ENCODE assay signal across 16 mouse cellular contexts in the genomic region with DNA sequence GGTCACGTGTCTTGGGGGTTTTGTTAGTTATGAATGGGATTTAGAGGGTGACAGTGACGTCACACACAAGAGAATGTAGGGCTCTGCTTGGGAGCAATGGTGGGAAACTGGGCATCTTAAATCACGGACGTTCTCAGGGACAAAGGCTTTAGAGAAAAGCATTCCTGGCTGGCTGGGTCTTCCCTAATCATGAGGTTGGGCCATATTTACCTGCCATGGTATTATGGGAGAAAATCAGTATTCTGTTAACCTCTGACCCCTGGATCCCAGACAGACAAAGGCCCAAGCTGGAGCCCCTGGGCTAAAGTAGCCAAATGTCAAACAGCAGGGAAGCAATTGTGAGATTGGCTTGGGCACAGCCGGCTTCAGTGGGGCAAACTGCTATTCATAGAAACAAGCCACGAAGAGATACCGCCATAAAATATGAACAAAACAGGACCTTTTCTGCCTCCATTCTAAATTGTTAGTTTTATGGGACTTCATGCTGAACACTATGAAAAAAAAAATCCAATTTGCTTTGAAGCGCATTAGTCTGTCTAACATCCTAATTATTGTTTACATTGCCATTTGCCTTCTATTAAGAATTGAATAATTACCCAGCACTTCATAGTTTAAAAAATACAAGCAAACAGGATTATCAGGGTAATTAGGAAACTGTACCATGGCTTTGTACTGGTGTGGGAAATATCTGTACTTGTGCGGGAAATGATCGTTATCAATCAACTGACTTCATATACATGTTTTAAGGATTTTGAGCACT. TPM values are rescaled to one million over a fixed set of nuclear protein-coding genes. Genes with fewer than 3 reads are reported as not detected.
DNase-seq lines count a peak whose midpoint lies in the region; ATAC-seq and TF ChIP-seq lines count a peak whose summit lies in the region.
"Had no signal": no experiment of that assay in that cellular context is flagged by ENCODE, and none has a peak within 500 bp of the region (broad histone marks: within the 10 kb centered on the region; RNA-seq: fewer than 3 reads in every experiment).

No protein-coding gene starts in this region.

- 0 out of 2 replicates have a peak, but pooled peaks have one; percentile 27 for ATAC-seq in intestine, embryonic 14.5 days (replicated peaks; ENCODE audit: low FRiP score, low TSS enrichment, low read depth)
- no peak for ATAC-seq in intestine, embryonic 16.5 days
- ATAC-seq in forebrain, embryonic 11.5 days (replicated peaks; ENCODE audit: low FRiP score), result peak; percentile 48; the same call in 1 of the 2 replicates
- no peak for ATAC-seq in hindbrain, postnatal 0 days
- ATAC-seq in neural tube, embryonic 13.5 days (ENCODE audit: low read depth), result no peak

- WGBS in intestine, embryonic 14.5 days, result 53% methylated on average over 10 of the region's 10 CpGs
- 58% methylated on average over 10 of the region's 10 CpGs for WGBS in intestine, embryonic 16.5 days
- 6% methylated on average over 10 of the region's 10 CpGs for WGBS in forebrain, embryonic 11.5 days
- 36% methylated on average over 10 of the region's 10 CpGs for WGBS in hindbrain, postnatal 0 days
- WGBS in neural tube, embryonic 13.5 days, result 11% methylated on average over 10 of the region's 10 CpGs
- 77% methylated on average over 10 of the region's 10 CpGs for WGBS in heart, adult 2 months

- H3K4me2 ChIP-seq in intestine, embryonic 14.5 days (ENCODE audit: low read length), result no peak overlapping the region
- no peak overlapping the region for H3K4me2 ChIP-seq in intestine, embryonic 16.5 days (ENCODE audit: low read depth, low read length)
- H3K4me2 ChIP-seq in forebrain, embryonic 11.5 days (ENCODE audit: low read depth, low read length, severe bottlenecking), result 0 out of 2 replicates have a peak overlapping the region, but pooled peaks have one; percentile 31
- peak overlapping the region; percentile 6; the same call in 1 of the 2 replicates for H3K4me2 ChIP-seq in hindbrain, postnatal 0 days (ENCODE audit: low read depth, low read length)
- H3K4me2 ChIP-seq in neural tube, embryonic 13.5 days, result peak overlapping the region; percentile 27
- H3K4me2 ChIP-seq: embryonic facial prominence, embryonic 12.5 days had no signal

- H3K27ac ChIP-seq in intestine, embryonic 14.5 days (ENCODE audit: low read depth), result no peak overlapping the region
- no peak overlapping the region for H3K27ac ChIP-seq in intestine, embryonic 16.5 days (ENCODE audit: low read length)
- peak overlapping the region; percentile 32; the same call in 1 of the 2 replicates for H3K27ac ChIP-seq in forebrain, embryonic 11.5 days (ENCODE audit: low read depth, low read length)
- no peak overlapping the region for H3K27ac ChIP-seq in hindbrain, postnatal 0 days
- H3K27ac ChIP-seq in neural tube, embryonic 13.5 days (replicated peaks), result peak overlapping the region; percentile 23; the same call in 1 of the 2 replicates
- no peak overlapping the region for H3K27ac ChIP-seq in heart, adult 2 months
- H3K27ac ChIP-seq: embryonic facial prominence, embryonic 12.5 days; macrophage had no signal

- no peak for TF ChIP-seq EP300 in heart, adult 2 months (IDR thresholded peaks at IDR 0.05; ENCODE audit: insufficient read depth, low read depth, low read length)

- intact Hi-C loops in heart, adult 2 months (cut with DNase I), result no loop called here

- TF ChIP-seq POLR2A in heart, adult 2 months (IDR thresholded peaks at IDR 0.05; ENCODE audit: insufficient read depth, low read depth, low read length), result no peak

- no peaks in the 10 kb centered on the region for H3K36me3 ChIP-seq in intestine, embryonic 14.5 days (ENCODE audit: control insufficient read depth, insufficient read depth, low read length)
- H3K36me3 ChIP-seq in intestine, embryonic 16.5 days (ENCODE audit: control insufficient read depth, insufficient read depth, low read length), result no peaks in the 10 kb centered on the region
- H3K36me3 ChIP-seq in forebrain, embryonic 11.5 days (ENCODE audit: control insufficient read depth, insufficient read depth, low read length), result no peaks in the 10 kb centered on the region
- no peaks in the 10 kb centered on the region for H3K36me3 ChIP-seq in hindbrain, postnatal 0 days (ENCODE audit: insufficient read depth, low read length)
- no peaks in the 10 kb centered on the region for H3K36me3 ChIP-seq in neural tube, embryonic 13.5 days
- peaks cover 16% of the 10 kb centered on the region for H3K36me3 ChIP-seq in heart, adult 2 months (ENCODE audit: control insufficient read depth, insufficient read depth, low read length)

- H3K79me2 ChIP-seq in heart, adult 2 months (replicated peaks; ENCODE audit: control insufficient read depth, insufficient read depth, low read length), result peaks cover 3% of the 10 kb centered on the region

- no peak for TF ChIP-seq CTCF in hindbrain, postnatal 0 days (IDR thresholded peaks at IDR 0.05; ENCODE audit: low read depth)
- TF ChIP-seq CTCF in heart, adult 2 months (IDR thresholded peaks at IDR 0.05), result no peak

- H3K9me3 ChIP-seq in intestine, embryonic 14.5 days (ENCODE audit: control insufficient read depth, low read length), result no peaks in the 10 kb centered on the region
- H3K9me3 ChIP-seq in intestine, embryonic 16.5 days (ENCODE audit: control insufficient read depth, low read length), result no peaks in the 10 kb centered on the region
- no peaks in the 10 kb centered on the region for H3K9me3 ChIP-seq in forebrain, embryonic 11.5 days (ENCODE audit: control insufficient read depth, low read length)
- no peaks in the 10 kb centered on the region for H3K9me3 ChIP-seq in hindbrain, postnatal 0 days (ENCODE audit: low read length)
- no peaks in the 10 kb centered on the region for H3K9me3 ChIP-seq in neural tube, embryonic 13.5 days
- H3K9me3 ChIP-seq: embryonic facial prominence, embryonic 12.5 days had no signal

- H3K27me3 ChIP-seq in intestine, embryonic 14.5 days (replicated peaks; ENCODE audit: control insufficient read depth, insufficient read depth, low read length), result no peaks in the 10 kb centered on the region
- no peaks in the 10 kb centered on the region for H3K27me3 ChIP-seq in intestine, embryonic 16.5 days (replicated peaks; ENCODE audit: control insufficient read depth, insufficient read depth, low read length)
- no peaks in the 10 kb centered on the region for H3K27me3 ChIP-seq in forebrain, embryonic 11.5 days (ENCODE audit: control insufficient read depth, insufficient read depth, low read length)
- H3K27me3 ChIP-seq in hindbrain, postnatal 0 days (ENCODE audit: insufficient read depth, low read length), result no peaks in the 10 kb centered on the region
- no peaks in the 10 kb centered on the region for H3K27me3 ChIP-seq in neural tube, embryonic 13.5 days
- no peaks in the 10 kb centered on the region for H3K27me3 ChIP-seq in heart, adult 2 months (ENCODE audit: control insufficient read depth, insufficient read depth, low read length)
- H3K27me3 ChIP-seq: embryonic facial prominence, embryonic 12.5 days had no signal

- no peak overlapping the region for H3K9ac ChIP-seq in intestine, embryonic 14.5 days (ENCODE audit: low read length)
- H3K9ac ChIP-seq in intestine, embryonic 16.5 days (ENCODE audit: low read depth, low read length), result no peak overlapping the region
- no peak overlapping the region for H3K9ac ChIP-seq in forebrain, embryonic 11.5 days (ENCODE audit: low read length)
- no peak overlapping the region for H3K9ac ChIP-seq in hindbrain, postnatal 0 days (replicated peaks; ENCODE audit: low read length)
- H3K9ac ChIP-seq in neural tube, embryonic 13.5 days, result no peak overlapping the region
- no peak overlapping the region for H3K9ac ChIP-seq in heart, adult 2 months (ENCODE audit: low read depth, low read length)
- H3K9ac ChIP-seq: embryonic facial prominence, embryonic 12.5 days had no signal

- no peak for DNase-seq in intestine, embryonic 14.5 days (ENCODE audit: low spot score)
- no peak for DNase-seq in forebrain, embryonic 11.5 days (ENCODE audit: low spot score)
- no peak for DNase-seq in hindbrain, postnatal 0 days (ENCODE audit: low spot score)
- DNase-seq in heart, adult 2 months, result no peak
- DNase-seq in layer of hippocampus, adult 9-11 months, result no peak
- DNase-seq in right cerebral cortex, postnatal 25 days, result no peak
- DNase-seq: adrenal gland, postnatal 36 days; cerebellum, adult 11 months; heart, adult 18-20 months; heart, postnatal 14 days; kidney, adult 8-10 months; right cerebral cortex, adult 18-20 months had no signal

- H3K4me3 ChIP-seq in intestine, embryonic 14.5 days (ENCODE audit: low read depth, low read length), result no peak overlapping the region
- H3K4me3 ChIP-seq in intestine, embryonic 16.5 days (ENCODE audit: low read length), result no peak overlapping the region
- no peak overlapping the region for H3K4me3 ChIP-seq in forebrain, embryonic 11.5 days (ENCODE audit: low read depth, low read length)
- H3K4me3 ChIP-seq in hindbrain, postnatal 0 days (ENCODE audit: low read length), result no peak overlapping the region
- H3K4me3 ChIP-seq in neural tube, embryonic 13.5 days, result no peak overlapping the region
- no peak overlapping the region for H3K4me3 ChIP-seq in heart, adult 2 months
- H3K4me3 ChIP-seq: embryonic facial prominence, embryonic 12.5 days had no signal

- H3K4me1 ChIP-seq in intestine, embryonic 14.5 days (replicated peaks; ENCODE audit: control insufficient read depth, insufficient read depth, low read length), result peaks cover 29% of the 10 kb centered on the region
- peaks cover 23% of the 10 kb centered on the region for H3K4me1 ChIP-seq in intestine, embryonic 16.5 days (ENCODE audit: control insufficient read depth, insufficient read depth, low read length)
- peaks cover 21% of the 10 kb centered on the region for H3K4me1 ChIP-seq in forebrain, embryonic 11.5 days (replicated peaks; ENCODE audit: control insufficient read depth, insufficient read depth, low read length)
- H3K4me1 ChIP-seq in hindbrain, postnatal 0 days (ENCODE audit: insufficient read depth, low read length), result peaks cover 29% of the 10 kb centered on the region
- H3K4me1 ChIP-seq in neural tube, embryonic 13.5 days (replicated peaks), result peaks cover 78% of the 10 kb centered on the region
- H3K4me1 ChIP-seq in heart, adult 2 months (ENCODE audit: control insufficient read depth, insufficient read depth, low read length), result peaks cover 4% of the 10 kb centered on the region

RNA-seq across cellular contexts. Expression of a gene that starts 19.7 kb away (rescaled TPM):
- polyA plus RNA-seq in intestine, embryonic 14.5 days (2014; fragmentation: Nextera tagmentation; extraction: Ambion mirVana), result 15.4 TPM in 2 replicates
- polyA plus RNA-seq in intestine, embryonic 16.5 days (2015; fragmentation: Nextera tagmentation; extraction: Ambion mirVana), result 5.0 and 6.0 TPM in 2 replicates
- 38.4 and 42.9 TPM in 2 replicates for polyA plus RNA-seq in forebrain, embryonic 11.5 days (2014; fragmentation: Nextera tagmentation; extraction: Ambion mirVana)
- total RNA-seq in hindbrain, postnatal 0 days (2014; rRNA removed), result 88.1 and 107 TPM in 2 replicates
- 34.2 and 36.0 TPM in 2 replicates for polyA plus RNA-seq in hindbrain, postnatal 0 days (2015; fragmentation: Nextera tagmentation; extraction: Ambion mirVana)
- polyA plus RNA-seq in neural tube, embryonic 13.5 days (2015; fragmentation: Nextera tagmentation; extraction: Ambion mirVana), result 27.0 and 29.0 TPM in 2 replicates
- total RNA-seq in heart, adult 2 months (2021), result 10 to 100 TPM; 25.4 to 45.5 TPM
- polyA plus RNA-seq in heart, adult 2 months (2012; rRNA removed), result 28.4 and 62.6 TPM in 2 replicates
- polyA plus RNA-seq: macrophage had no signal

Comparison
In these comparisons a context has a peak if more than half of its experiments do, and no peak if none do; other contexts are left out.
1. ATAC-seq: peak in intestine, embryonic 14.5 days (single experiment) and forebrain, embryonic 11.5 days (single experiment); none in intestine, embryonic 16.5 days (single experiment), hindbrain, postnatal 0 days (single experiment) and neural tube, embryonic 13.5 days (single experiment).
2. H3K27ac ChIP-seq: peak in forebrain, embryonic 11.5 days (single experiment) and neural tube, embryonic 13.5 days (single experiment); none in intestine, embryonic 14.5 days (single experiment), intestine, embryonic 16.5 days (single experiment), hindbrain, postnatal 0 days (single experiment) and heart, adult 2 months (single experiment).
3. H3K4me2 ChIP-seq: peak in forebrain, embryonic 11.5 days (single experiment), hindbrain, postnatal 0 days (single experiment) and neural tube, embryonic 13.5 days (single experiment); none in intestine, embryonic 14.5 days (single experiment) and intestine, embryonic 16.5 days (single experiment).